Mouse (Mus musculus) olfactory bulb, adult 2 months (tissue): ENCODE measurements around the gene Gm49325.

Source experiments
- CTCF ChIP-seq: fragments of 200-500 bp; IDR thresholded peaks from 2 replicates; pipeline ENCODE4 v1.5.1; 2012; ENCODE audit warnings: low read depth, mild to moderate bottlenecking, low read length, moderate library complexity; ENCODE audit not compliant: insufficient read depth
- POLR2A ChIP-seq: fragments of 200-500 bp; IDR thresholded peaks from 2 replicates; pipeline ENCODE4 v1.6.1; 2012; ENCODE audit warnings: mild to moderate bottlenecking, low read depth, low read length, moderate library complexity; ENCODE audit not compliant: insufficient read depth

DNA sequence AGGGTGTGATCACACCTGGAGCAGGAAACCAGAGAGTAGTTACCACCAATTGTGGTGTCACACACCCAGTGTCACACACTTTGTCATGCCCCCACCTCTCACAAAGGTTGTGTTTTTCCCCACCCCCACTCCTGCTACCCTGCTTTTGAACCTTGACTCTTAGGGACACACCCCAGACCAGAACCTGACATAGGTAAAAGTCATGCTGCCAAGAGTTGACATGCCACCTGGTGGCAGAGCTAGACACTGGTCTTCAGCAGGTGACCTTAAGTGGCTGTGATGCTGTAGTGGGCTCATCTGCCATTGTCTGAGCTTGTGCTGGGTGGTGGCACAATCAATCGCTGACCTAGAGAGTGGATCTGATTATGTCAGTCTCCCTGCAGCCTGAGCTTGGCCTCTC, 24.0 kb downstream of the Gm49325 start:
- no peak for TF ChIP-seq CTCF
- no peak for TF ChIP-seq POLR2A
